Mouse (Mus musculus): ENCODE results near the gene Pramef6.
"Not testable (repeated sequence)": the region's sequence is repeated elsewhere in the genome, so short reads cannot be mapped to it uniquely, and the experiment has no call there.

The Pramef6 gene

GRCm38 (mm10) chr4:143900280-143900679, at the start of gene Pramef6:
Gene Pramef6 (minus strand): TSS chr4:143900380.
- not testable (repeated sequence) for DNase-seq (ENCODE audit: low read depth, low spot score)

- DNase-seq (ENCODE audit: low read depth, low spot score) = not testable (repeated sequence)
Measured at GRCm38 (mm10) chr4:143894406-143894805, 5.8 kb downstream of the Pramef6 start.

GRCm38 (mm10) chr4:143882371-143882770, 17.8 kb downstream of the Pramef6 start:
- not testable (repeated sequence) for DNase-seq (ENCODE audit: low read depth, low spot score)

GRCm38 (mm10) chr4:143846197-143846596, 54.0 kb downstream of the Pramef6 start, which contains the start of gene Gm13103:
Gene Gm13103 (plus strand): TSS chr4:143846497.
- not testable (repeated sequence) for DNase-seq (ENCODE audit: low read depth, low spot score)
